Mouse (Mus musculus) G1E (cell line): Measurements from ENCODE around the gene Umod. TPM values are rescaled to one million over a fixed set of nuclear protein-coding genes. Genes with fewer than 3 reads are reported as not detected.
A peak's percentile ranks its signal among the peaks of the same experiment; 100 is the strongest.

ENCODE experiments used
- ATAC-seq: 2 replicates; pipeline ENCODE4 v1.8.0; 2016; ENCODE audit warnings: mild to moderate bottlenecking; ENCODE audit not compliant: insufficient number of reproducible peaks, poor library complexity, low FRiP score, severe bottlenecking; ENCODE audit errors: extremely low read depth
- DNase-seq: peaks from one replicate; pipeline ENCODE4 v3.0.0; 2012; ENCODE audit warnings: low spot score
- H3K27me3 ChIP-seq: 2 replicates; pipeline ENCODE4 v1.6.1; 2012; ENCODE audit warnings: mild to moderate bottlenecking, low read length, inconsistent platforms; ENCODE audit not compliant: insufficient read depth
- H3K36me3 ChIP-seq: replicated peaks from 2 replicates; pipeline ENCODE3; 2012; ENCODE audit warnings: mild to moderate bottlenecking, inconsistent platforms
- H3K4me1 ChIP-seq: 2 replicates; pipeline ENCODE4 v1.6.1; 2012; ENCODE audit warnings: low read depth, low read length, inconsistent platforms, mixed read lengths; ENCODE audit not compliant: insufficient read depth
- H3K4me3 ChIP-seq: 2 replicates; pipeline ENCODE4 v1.5.1; 2012; ENCODE audit warnings: low read depth, mild to moderate bottlenecking, inconsistent platforms, low read length, moderate library complexity, mixed read lengths
- H3K9me3 ChIP-seq: replicated peaks from 2 replicates; pipeline ENCODE4 v1.6.1; 2012; ENCODE audit warnings: inconsistent platforms
- CTCF ChIP-seq: IDR thresholded peaks from 2 replicates; pipeline ENCODE4 v1.5.1; 2012; ENCODE audit warnings: low read depth, low read length, inconsistent platforms, mixed read lengths
- GATA1 ChIP-seq: IDR thresholded peaks from 2 replicates; pipeline ENCODE4 v1.6.1; 2012; ENCODE audit warnings: borderline replicate concordance, low read length, inconsistent platforms, mixed read lengths
- GATA2 ChIP-seq: IDR thresholded peaks from 2 replicates; pipeline ENCODE4 v1.6.1; 2012; ENCODE audit warnings: low read depth, low read length, inconsistent platforms, borderline replicate concordance
- POLR2AphosphoS5 ChIP-seq: IDR thresholded peaks from 2 replicates; pipeline ENCODE4 v1.6.1; 2012; ENCODE audit warnings: low read depth, low read length, inconsistent platforms; ENCODE audit not compliant: insufficient replicate concordance
- TAL1 ChIP-seq: conservative IDR thresholded peaks from 2 replicates; pipeline ENCODE4 v1.6.1; 2012; ENCODE audit warnings: low read depth, low read length, inconsistent platforms, mixed read lengths
- polyA plus RNA-seq: library from polyadenylated mRNA; stranded (reverse); fragments of >175 nt; gene quantifications from 2 replicates; pipeline ENCODE4 v1.2.3, GENCODE M21; 2012
- total RNA-seq, 2 experiments: library from RNA; stranded (forward) in 1 of 2; stranded (reverse) in 1 of 2; fragments of 200-1000 nt in 1 of 2; fragments of >200 nt in 1 of 2; fragmentation: Nextera tagmentation in 1 of 2; gene quantifications; 2 replicates each; pipeline ENCODE4 v1.2.3; 2014 to 2017

The Umod gene
- total and polyA plus RNA-seq, 3 experiments: 0.16 TPM; not detected in 2

GRCm38 (mm10) chr7:119511143-119511542, 32.1 kb upstream of the Umod start:
- TF ChIP-seq GATA1: no peak
- TF ChIP-seq GATA2: no peak
- TF ChIP-seq TAL1: no peak
- TF ChIP-seq CTCF: no peak
- TF ChIP-seq POLR2AphosphoS5: no peak

GRCm38 (mm10) chr7:119490041-119490780, 11.1 kb upstream of the Umod start:
- no peak for ATAC-seq
- no peak overlapping the region for H3K4me3 ChIP-seq
- H3K27me3 ChIP-seq: no peaks in the 10 kb centered on the region
- H3K9me3 ChIP-seq: peaks cover 9% of the 10 kb centered on the region
- no peak for TF ChIP-seq CTCF
- TF ChIP-seq GATA2: no peak
- no peak for TF ChIP-seq GATA1
- no peak for TF ChIP-seq TAL1
- TF ChIP-seq POLR2AphosphoS5: no peak
- no peaks in the 10 kb centered on the region for H3K4me1 ChIP-seq
- no peak for DNase-seq
- no peaks in the 10 kb centered on the region for H3K36me3 ChIP-seq

More at GRCm38 (mm10) chr7:119511143-119511542, 32.1 kb upstream of the Umod start:
- DNase-seq: no peak
- no peaks in the 10 kb centered on the region for H3K36me3 ChIP-seq
- H3K4me3 ChIP-seq: no peak overlapping the region
- no peak for ATAC-seq
- no peaks in the 10 kb centered on the region for H3K27me3 ChIP-seq
- no peaks in the 10 kb centered on the region for H3K4me1 ChIP-seq
- H3K9me3 ChIP-seq: peaks cover 4% of the 10 kb centered on the region; the same call in 1 of the 2 replicates

DNA sequence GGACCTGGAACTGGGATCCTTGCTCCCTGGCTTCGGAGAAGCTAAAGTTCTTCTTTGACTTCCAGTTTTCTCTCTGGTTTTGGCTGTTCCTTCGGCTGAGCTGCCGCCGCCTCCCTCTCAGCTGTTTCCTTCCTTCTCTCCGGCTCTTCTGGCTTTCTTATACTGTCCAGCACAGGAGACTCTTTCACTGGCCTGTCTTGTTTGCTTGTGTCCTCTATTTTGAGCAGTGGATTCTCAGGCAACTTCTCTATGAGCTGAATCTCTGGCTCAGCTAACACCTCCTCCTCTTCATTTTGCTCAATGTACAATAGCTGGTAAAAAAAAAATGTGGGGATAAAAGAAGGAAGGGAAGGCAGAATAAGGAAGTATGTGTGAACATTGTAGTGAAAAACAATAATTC, 7.6 kb upstream of the Umod start:
- H3K27me3 ChIP-seq: no peaks in the 10 kb centered on the region
- TF ChIP-seq POLR2AphosphoS5 (no peak), CTCF (no peak), TAL1 (no peak), GATA1 (no peak), GATA2 (no peak)
- ATAC-seq (no peak), DNase-seq (no peak)
- no peaks in the 10 kb centered on the region for H3K4me1 ChIP-seq
- H3K9me3 ChIP-seq: peaks cover 10% of the 10 kb centered on the region
- H3K36me3 ChIP-seq: no peaks in the 10 kb centered on the region
- H3K4me3 ChIP-seq: no peak overlapping the region

DNA sequence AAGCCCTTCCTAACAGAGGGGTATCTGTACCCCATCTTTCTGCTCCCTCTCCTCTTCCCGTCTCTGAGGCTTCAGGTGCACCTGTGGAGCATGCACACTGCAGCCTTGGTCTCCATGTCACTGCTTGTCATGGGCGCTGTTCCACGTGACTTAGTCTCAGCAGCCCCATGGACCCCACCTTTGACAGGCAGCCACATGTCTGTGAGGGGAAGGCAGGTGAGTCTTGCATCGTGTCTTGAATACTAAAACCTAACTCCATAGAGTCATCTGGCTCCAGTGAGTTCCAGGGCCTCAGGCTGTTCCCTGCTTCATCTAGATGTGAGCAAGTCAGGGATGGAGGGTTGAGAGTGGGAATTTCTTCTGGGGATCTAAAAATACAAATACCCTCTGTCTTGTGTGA, 5.1 kb upstream of the Umod start:
- no peaks in the 10 kb centered on the region for H3K27me3 ChIP-seq

DNA sequence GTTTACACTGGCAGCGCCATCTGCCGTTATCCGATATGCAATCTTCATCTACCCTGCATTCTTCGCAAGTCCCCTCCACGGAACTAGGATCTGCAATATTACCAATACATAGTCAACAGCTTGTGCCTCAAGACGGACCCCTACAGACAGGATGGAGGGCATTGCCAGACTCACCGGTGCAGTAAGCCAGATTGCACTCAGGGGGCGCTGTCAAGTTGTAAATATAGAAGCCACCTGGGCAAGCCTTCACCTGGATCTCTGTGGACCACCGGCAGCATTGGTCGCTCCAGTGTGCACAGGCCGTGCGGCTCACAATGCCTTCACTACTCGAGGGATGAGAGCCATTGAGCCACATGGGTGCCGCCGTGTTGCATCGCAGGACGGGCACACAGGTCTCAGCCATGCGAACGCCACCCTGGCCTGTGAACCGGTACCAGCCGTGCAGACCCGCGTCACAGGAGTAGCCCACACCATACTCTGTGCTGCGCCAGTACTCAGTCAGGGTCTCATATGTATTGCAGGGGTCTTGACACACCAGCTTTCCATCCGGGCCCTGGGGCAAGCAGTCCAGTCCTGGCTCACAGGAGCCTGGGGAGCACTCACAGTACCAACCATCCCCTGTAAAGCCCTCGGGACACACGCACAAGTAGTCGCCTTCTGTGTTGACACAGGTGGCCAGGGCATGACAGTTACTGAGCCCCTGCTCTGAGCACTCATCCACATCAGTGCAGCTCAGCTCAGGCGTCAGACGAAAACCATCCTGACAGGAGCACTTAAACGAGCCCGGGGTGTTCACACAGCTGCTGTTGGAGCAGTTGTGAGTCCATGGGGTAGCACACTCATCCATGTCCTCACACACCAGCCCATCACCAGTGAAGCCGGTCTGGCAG, 2.3 kb downstream of the Umod start:
- Histone ChIP-seq H3K36me3 (no peaks in the 10 kb centered on the region), H3K9me3 (peaks cover 25% of the 10 kb centered on the region), H3K4me3 (0 out of 2 replicates have a peak overlapping the region, but pooled peaks have one; percentile 14), H3K4me1 (no peaks in the 10 kb centered on the region), H3K27me3 (no peaks in the 10 kb centered on the region)
- TF ChIP-seq GATA1 (no peak), POLR2AphosphoS5 (no peak)
- DNase-seq (no peak), ATAC-seq (no peak)

More for the DNA sequence above, 5.1 kb upstream of the Umod start:
- no peaks in the 10 kb centered on the region for H3K36me3 ChIP-seq
- DNase-seq (no peak), ATAC-seq (no peak)
- TF ChIP-seq CTCF (no peak), GATA1 (no peak)
- no peak overlapping the region for H3K4me3 ChIP-seq
- no peaks in the 10 kb centered on the region for H3K4me1 ChIP-seq
- H3K9me3 ChIP-seq: peaks cover 5% of the 10 kb centered on the region

DNA sequence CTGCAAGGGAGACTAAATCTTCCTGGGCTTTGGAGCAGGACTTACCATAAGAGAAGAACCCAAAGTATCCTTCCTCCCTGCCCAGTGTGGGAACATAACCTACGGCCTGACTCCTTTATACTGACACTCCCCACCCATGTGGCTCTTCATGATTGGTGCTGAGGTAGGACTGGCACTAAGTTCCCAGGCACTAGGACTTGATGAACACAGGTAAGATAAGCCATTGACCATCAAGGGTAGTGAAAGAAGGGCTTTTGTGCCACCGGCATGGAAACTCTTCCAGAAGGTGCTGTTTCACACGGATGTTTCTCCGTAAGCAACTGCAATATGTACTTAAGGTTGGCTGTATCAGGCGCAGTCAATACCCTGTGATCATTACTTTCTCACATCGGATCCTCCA, 19.9 kb downstream of the Umod start, which contains the start of gene Gp2:
TSS of gene Gp2 (minus strand) at position 101 of the 400 bp plus-strand sequence.
- Histone ChIP-seq H3K4me1 (no peaks in the 10 kb centered on the region), H3K9me3 (peaks cover 18% of the 10 kb centered on the region), H3K4me3 (no peak within 1 kb of the TSS), H3K27me3 (no peaks in the 10 kb centered on the region), H3K36me3 (no peaks in the 10 kb centered on the region)
- no peak for DNase-seq
- TF ChIP-seq POLR2AphosphoS5 (no peak), GATA2 (no peak), TAL1 (no peak), GATA1 (no peak), CTCF (no peak)
- no peak for ATAC-seq
